Mouse (Mus musculus) left cerebral cortex, adult 9 months (tissue): ENCODE results near the gene Mast4.
A peak's percentile ranks its signal among the peaks of the same experiment; 100 is the strongest.

ENCODE experiments used
- DNase-seq, 2 experiments: peaks; one replicate each; pipeline ENCODE4 v3.0.0; 2022; ENCODE audit warnings: low spot score in 2 of 2

Mast4 gene

GRCm38 (mm10) chr13:103121796-103122792, 212.2 kb downstream of the Mast4 start:
- no peak for DNase-seq

DNA sequence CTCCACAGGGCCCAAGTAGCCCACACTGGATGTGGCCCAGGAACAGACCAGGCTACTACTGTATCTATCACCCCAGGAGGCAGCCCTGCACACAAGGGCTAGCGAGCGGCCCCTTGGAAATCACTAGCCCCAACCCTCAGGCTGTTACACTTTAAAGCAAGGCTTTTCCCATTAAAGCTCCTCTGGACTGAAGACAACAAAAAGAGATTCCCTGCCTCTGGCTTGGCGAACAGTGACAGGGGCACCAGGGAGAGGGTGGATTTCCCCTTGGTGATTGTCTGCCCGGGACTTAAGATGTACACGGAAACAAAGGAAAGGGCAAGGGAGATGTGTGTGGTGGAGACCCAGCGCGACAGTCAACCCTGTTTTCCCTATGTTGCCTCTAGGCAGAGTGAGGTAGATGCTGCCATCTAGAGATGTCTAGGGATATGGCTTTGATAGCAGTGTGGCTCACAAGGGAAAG, 213.6 kb downstream of the Mast4 start:
- DNase-seq, result peak in 1 of 2 experiments; percentile 53

DNA sequence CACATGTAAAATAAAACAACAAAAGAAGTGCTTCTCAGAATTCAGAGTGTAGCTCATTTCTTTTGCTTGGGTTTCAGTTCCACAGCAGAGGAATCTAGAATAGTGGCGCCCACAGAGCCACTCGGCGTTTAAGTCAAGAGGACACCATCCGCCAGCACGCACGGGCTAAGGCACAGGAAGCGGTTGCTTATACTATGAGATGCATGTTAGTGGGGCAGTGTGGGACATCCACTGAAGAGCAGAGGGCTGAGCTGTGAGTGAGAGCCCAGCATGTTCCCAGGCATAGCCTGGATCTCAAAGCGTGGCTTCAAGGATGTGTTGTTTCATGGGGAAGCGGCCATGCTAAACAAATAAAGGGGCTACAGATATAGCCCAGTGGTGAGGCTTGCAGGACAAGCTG, 214.6 kb downstream of the Mast4 start:
- no peak for DNase-seq

DNA sequence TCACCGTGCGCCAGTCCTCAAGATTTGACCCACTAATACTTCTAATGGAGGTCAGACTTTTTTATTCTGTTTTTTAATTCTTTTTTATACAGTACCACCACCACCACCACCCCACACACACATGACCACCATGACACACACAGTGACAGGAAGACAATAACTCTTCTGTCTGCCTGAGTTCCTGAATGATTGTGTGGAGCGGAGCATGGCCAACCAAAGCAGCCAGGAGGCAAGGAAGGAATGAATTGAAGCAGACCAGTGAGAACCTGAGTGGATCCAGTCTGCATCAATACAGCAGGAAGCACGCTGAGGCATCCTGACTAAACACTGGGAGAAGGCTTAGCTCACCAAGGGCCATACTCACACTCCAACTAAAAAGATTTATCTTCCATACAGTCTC, 219.2 kb downstream of the Mast4 start:
- DNase-seq, result no peak

DNA sequence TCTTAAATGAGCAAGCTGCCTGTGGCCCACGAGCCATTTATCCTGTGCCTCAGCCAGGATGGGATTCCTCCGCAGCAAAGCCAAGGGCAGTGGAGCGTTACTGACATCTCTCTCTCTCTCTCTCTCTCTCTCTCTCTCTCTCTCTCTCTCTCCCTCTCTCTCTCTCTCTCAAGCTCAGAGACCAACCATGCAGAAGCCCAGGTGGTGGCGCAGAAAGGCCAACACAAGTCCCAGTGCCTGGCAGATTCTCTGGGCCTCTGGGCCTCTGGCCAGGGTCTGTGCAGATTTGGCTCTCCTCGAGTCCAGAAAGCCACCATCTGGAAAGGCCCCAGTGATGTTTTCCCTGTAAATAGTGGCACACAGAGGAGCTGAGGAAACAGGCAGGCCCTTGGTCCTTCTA, 220.0 kb downstream of the Mast4 start:
- DNase-seq, result peak in 1 of 2 experiments; percentile 55

DNA sequence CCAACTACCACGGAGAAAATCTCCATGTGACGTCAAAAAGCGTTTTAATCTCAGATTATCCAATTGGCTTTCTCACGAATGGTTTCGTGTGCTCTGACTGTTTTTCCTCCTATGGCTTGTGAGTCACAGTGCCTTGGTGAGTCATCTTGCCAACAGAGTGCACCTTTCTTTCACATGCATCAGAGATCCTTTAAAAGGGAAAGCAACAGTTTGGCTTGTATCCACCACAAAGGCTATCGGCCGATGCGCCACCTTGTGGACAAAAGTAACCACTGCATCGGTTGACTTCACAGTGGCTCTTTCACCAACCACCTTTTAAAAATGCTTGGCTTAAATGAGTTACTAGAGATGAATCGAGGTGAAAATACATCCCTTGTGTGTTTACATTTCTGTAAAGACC, 224.4 kb downstream of the Mast4 start:
- DNase-seq, result peak in 1 of 2 experiments; percentile 83

DNA sequence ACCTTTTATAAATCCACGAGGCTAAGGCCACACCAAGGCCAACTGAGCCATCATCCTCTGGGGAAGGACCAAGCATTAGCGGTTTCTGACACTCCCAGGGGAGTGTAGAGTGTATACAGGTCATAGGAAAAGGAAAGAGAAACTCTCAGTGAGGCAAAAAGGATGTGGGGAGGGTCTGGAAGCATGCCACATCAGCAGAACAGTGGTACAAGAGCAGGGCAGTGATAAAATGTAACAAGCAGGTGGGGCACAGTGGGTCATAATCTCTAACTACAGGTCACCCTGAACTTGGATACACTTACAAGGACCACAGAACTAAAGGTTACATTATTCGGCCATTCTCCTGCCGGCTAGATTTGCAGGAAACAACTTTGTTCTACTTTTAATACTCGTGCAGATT, 226.9 kb downstream of the Mast4 start:
- DNase-seq, result no peak

DNA sequence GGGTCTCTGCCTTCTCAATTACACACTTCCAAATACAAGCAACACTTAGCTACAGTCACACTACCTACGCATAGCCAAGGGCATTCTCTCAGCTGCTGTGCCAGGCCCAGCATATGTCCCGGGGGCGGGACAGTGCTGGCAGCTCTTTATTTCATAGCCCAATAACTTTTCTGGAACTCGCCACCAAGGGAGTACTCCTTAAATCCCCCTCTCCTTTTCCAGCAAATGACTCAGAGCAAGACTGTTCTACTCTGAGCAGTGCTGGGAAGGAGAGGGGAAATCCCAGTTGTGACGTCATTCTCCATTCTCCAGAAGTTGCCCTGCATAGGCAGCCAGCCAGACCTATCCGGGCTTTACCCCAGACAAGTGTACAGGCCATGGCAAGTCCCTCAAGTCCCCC, 231.7 kb downstream of the Mast4 start:
- peak; percentile 73 to 87 for DNase-seq

- DNase-seq, result peak; percentile 58 to 83
These were observed 237.7 kb downstream of the Mast4 start for GRCm38 (mm10) chr13:103096346-103097150.

- peak in 1 of 2 experiments; percentile 29 for DNase-seq
These were observed 238.8 kb downstream of the Mast4 start for GRCm38 (mm10) chr13:103095491-103095890.

GRCm38 (mm10) chr13:103094595-103094994, 239.7 kb downstream of the Mast4 start:
- no peak for DNase-seq

- no peak for DNase-seq
These were observed 240.6 kb downstream of the Mast4 start for GRCm38 (mm10) chr13:103093713-103094112.

GRCm38 (mm10) chr13:103085540-103086121, 248.7 kb downstream of the Mast4 start:
- DNase-seq, result no peak

GRCm38 (mm10) chr13:103082891-103083290, 251.4 kb downstream of the Mast4 start:
- DNase-seq, result no peak

GRCm38 (mm10) chr13:103079806-103080205, 254.5 kb downstream of the Mast4 start:
- no peak for DNase-seq

DNA sequence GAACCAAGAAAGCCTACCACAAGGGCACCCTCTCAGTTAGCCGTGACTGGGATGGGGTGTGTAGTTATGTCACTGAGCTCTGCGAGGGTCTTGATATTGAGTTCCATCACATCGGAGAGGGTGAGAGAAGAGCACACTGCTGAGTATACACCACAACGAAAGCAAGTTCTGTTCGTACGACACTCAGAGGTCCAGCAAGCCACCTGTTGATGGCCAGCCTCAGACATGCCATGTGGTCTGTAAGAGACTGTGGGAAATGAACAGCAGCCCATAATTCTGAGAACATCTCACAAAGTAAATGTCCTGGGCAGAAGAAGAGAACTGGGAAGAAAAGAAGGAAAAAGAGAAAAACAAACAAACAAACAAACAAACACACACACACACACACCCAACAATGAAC, 255.5 kb downstream of the Mast4 start:
- no peak for DNase-seq

GRCm38 (mm10) chr13:103073461-103073860, 260.8 kb downstream of the Mast4 start:
- DNase-seq, result no peak

DNA sequence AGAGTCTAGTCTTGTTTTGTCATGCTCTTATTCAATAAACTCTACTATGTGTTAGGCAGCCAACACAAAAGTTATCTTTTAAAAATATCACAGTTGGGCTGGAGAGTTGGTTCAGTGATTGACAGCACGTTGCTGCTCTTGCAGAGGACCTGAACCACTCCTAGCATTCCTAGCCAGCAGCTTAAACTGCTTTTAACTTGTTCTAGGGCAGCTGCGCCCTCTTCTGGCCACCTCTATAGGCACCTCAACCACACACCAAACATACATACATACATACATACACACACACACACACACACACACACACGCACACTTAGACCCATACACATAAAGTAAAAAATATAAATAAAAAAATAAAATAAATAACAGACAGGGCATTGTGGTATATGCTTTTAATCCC, 262.5 kb downstream of the Mast4 start:
- DNase-seq, result no peak

DNA sequence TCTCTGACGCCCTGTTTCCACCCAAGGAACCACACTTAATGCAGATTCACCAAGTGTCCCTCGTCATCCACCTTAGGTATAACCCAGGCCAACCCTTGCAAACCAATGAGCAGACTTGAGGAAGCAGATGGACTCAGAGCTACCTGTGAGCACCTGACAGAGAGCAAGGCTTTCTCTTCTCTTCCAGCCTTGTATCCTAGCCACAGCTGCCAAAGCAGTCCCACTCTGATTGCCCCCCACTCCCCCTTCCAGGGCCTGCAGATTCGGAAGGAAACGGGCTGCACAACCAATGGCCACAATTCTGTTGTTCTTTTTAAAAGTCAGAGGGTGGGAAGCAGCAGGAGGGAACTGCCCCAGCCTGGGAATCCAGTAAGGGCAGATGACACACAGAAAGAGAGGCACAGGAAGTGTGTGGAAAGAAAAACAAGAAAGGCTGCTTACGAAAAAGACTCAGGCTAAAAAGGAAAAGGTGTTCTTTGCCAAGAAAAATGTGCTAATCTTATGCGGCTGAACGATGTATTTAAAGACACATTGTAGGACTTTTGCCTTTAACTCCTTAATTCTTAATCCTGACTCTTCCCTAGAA, 266.6 kb downstream of the Mast4 start:
- DNase-seq, result no peak

DNA sequence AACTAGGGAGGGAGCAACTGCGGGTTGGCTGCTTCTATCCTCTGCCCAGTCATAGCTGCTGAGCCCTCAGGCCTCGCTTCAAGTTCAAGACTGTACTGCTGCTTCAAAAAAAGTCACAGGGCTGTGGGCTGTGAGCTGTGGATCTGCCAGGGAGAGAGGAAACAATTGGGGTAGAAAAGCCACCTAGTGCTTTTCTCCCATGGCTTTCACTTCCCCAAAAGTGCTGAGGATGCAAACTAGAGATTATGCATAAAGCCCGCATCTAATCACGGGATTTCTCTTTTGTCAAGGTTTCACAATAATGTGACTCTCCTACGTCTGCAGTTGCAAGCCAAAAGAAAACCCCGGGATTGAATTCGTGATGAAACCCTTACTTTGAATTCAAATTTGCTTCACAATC, 268.9 kb downstream of the Mast4 start:
- no peak for DNase-seq

DNA sequence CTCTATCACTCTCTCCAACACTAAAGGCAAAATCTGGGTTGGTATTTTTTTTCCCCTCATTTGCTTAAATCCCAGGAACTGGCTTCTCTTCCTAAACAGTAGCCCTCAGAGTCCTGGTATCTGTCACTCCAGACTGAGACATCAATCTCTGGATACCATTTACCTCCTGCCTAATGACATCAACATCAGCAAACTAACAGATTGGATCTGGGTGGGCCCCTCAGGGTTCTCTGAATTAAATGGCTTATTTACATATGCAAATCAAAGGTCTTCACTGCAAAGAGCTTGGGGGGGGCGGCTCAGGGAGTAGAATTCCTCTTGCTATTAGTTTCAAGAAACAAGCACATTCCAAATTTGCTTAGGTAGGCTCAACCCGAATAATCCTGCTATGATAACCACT, 272.6 kb downstream of the Mast4 start:
- no peak for DNase-seq
